Mouse (Mus musculus): ENCODE results near the gene Mtfp1.
"Not testable (repeated sequence)": the region's sequence is repeated elsewhere in the genome, so short reads cannot be mapped to it uniquely, and the experiment has no call there.

DNA sequence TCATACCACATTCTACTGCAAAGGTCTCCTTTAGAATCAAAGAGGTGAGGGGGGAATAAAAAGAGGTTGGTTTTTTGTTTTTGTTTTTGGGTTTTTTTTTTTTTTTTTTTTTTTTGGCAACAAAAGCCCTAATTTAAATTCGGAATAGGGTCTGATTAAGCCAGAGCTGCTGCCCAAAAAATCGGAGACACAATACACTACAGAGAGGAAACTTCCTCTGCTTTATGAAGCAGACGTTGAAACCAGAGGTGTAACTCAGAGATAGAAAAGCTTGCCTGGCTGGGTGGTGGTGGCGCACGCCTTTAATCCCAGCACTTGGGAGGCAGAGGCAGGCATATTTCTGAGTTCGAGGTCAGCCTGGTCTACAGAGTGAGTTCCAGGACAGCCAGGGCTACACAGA lies 19.3 kb upstream of the Mtfp1 start:
- not testable (repeated sequence) for TF ChIP-seq EP300 (IDR thresholded peaks at IDR 0.05; ENCODE audit: insufficient read depth, low read depth, low read length); CTCF (IDR thresholded peaks at IDR 0.05); POLR2A (IDR thresholded peaks at IDR 0.05; ENCODE audit: insufficient read depth, low read depth, low read length)
